Mouse (Mus musculus): ENCODE measurements at regions not wholly inside any gene's neighbourhood (a gene's known extent, or its start where the extent isn't known, plus 50 kb on each side); places are given as distances from the start of the nearest gene placed in this dataset.

- no peak for ATAC-seq (replicated peaks; ENCODE audit: poor library complexity, severe bottlenecking)
Measured at GRCm38 (mm10) chr2:117794285-117794684, 317.4 kb upstream of the Thbs1 start.

GRCm38 (mm10) chr2:117801946-117802600 lies 309.6 kb upstream of the Thbs1 start:
- ATAC-seq (replicated peaks; ENCODE audit: poor library complexity, severe bottlenecking): no peak

- ATAC-seq (replicated peaks; ENCODE audit: poor library complexity, severe bottlenecking): no peak
Measured at GRCm38 (mm10) chr2:117802686-117803085, 309.0 kb upstream of the Thbs1 start.

GRCm38 (mm10) chr2:117804686-117805085 lies 307.0 kb upstream of the Thbs1 start:
- ATAC-seq (replicated peaks; ENCODE audit: poor library complexity, severe bottlenecking): no peak

GRCm38 (mm10) chr2:117807121-117807520 lies 304.6 kb upstream of the Thbs1 start:
- ATAC-seq (replicated peaks; ENCODE audit: poor library complexity, severe bottlenecking): no peak

- no peak for ATAC-seq (replicated peaks; ENCODE audit: poor library complexity, severe bottlenecking)
Measured at GRCm38 (mm10) chr2:117811506-117811905, 300.2 kb upstream of the Thbs1 start.

GRCm38 (mm10) chr2:117811931-117812330 lies 299.7 kb upstream of the Thbs1 start:
- peak; percentile 30; the same call in 1 of the 2 replicates for ATAC-seq (replicated peaks; ENCODE audit: poor library complexity, severe bottlenecking)

- ATAC-seq (replicated peaks; ENCODE audit: poor library complexity, severe bottlenecking): no peak
Measured at GRCm38 (mm10) chr2:117819701-117820225, 291.9 kb upstream of the Thbs1 start.

- ATAC-seq (replicated peaks; ENCODE audit: poor library complexity, severe bottlenecking): no peak
Measured at GRCm38 (mm10) chr2:117820708-117821107, 291.0 kb upstream of the Thbs1 start.

GRCm38 (mm10) chr2:117825088-117825487 lies 286.6 kb upstream of the Thbs1 start:
- no peak for ATAC-seq (replicated peaks; ENCODE audit: poor library complexity, severe bottlenecking)

GRCm38 (mm10) chr2:117827278-117827677 lies 284.4 kb upstream of the Thbs1 start:
- no peak for ATAC-seq (replicated peaks; ENCODE audit: poor library complexity, severe bottlenecking)

- peak; percentile 92 for ATAC-seq (replicated peaks; ENCODE audit: poor library complexity, severe bottlenecking)
Measured at GRCm38 (mm10) chr2:117838387-117838786, 273.3 kb upstream of the Thbs1 start.

GRCm38 (mm10) chr2:117840406-117840805 lies 271.3 kb upstream of the Thbs1 start:
- ATAC-seq (replicated peaks; ENCODE audit: poor library complexity, severe bottlenecking): no peak

- ATAC-seq (replicated peaks; ENCODE audit: poor library complexity, severe bottlenecking): peak; percentile 73
Measured at GRCm38 (mm10) chr2:117842309-117842986, 269.2 kb upstream of the Thbs1 start.

GRCm38 (mm10) chr2:117852442-117852841 lies 259.2 kb upstream of the Thbs1 start:
- ATAC-seq (replicated peaks; ENCODE audit: poor library complexity, severe bottlenecking): peak; percentile 99

- no peak; the same call in 1 of the 2 replicates for ATAC-seq (replicated peaks; ENCODE audit: poor library complexity, severe bottlenecking)
Measured at GRCm38 (mm10) chr2:117862301-117862700, 249.4 kb upstream of the Thbs1 start.

- no peak for ATAC-seq (replicated peaks; ENCODE audit: poor library complexity, severe bottlenecking)
Measured at GRCm38 (mm10) chr2:117865119-117865518, 246.6 kb upstream of the Thbs1 start.

- no peak for ATAC-seq (replicated peaks; ENCODE audit: poor library complexity, severe bottlenecking)
Measured at GRCm38 (mm10) chr2:117866946-117867345, 244.7 kb upstream of the Thbs1 start.

- no peak for ATAC-seq (replicated peaks; ENCODE audit: poor library complexity, severe bottlenecking)
Measured at GRCm38 (mm10) chr2:117867409-117867808, 244.3 kb upstream of the Thbs1 start.

GRCm38 (mm10) chr2:117868857-117869256 lies 242.8 kb upstream of the Thbs1 start:
- no peak for ATAC-seq (replicated peaks; ENCODE audit: poor library complexity, severe bottlenecking)

GRCm38 (mm10) chr2:117871507-117872282 lies 240.0 kb upstream of the Thbs1 start:
- ATAC-seq (replicated peaks; ENCODE audit: poor library complexity, severe bottlenecking): no peak
